Comparison of ENCODE assay signal across 22 mouse cellular contexts in the genomic region with DNA sequence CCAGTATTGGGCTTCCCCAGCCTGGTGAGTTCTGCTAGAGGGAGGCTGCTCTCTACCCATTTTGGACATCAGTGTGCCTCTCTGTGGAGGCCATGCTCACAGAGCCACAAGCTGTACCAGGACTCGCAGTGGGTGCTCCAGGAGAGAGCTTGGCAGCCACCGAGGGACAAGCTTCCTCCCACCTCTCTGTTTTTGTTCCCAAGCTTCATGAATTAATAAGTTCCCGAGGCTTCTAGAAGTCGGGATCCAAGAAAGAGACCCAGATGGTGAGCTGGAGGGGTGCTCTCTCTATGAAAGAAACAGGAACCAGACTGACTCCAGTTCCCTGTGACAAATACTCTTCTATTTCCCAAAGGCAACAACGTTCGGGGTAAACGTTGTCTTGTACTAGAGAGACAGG. TPM values are rescaled to one million over a fixed set of nuclear protein-coding genes. Genes with fewer than 3 reads are reported as not detected.
DNase-seq lines count a peak whose midpoint lies in the region; ATAC-seq lines count a peak whose summit lies in the region.
"Had no signal": no experiment of that assay in that cellular context is flagged by ENCODE, and none has a peak within 500 bp of the region (broad histone marks: within the 10 kb centered on the region; RNA-seq: fewer than 3 reads in every experiment).

No protein-coding gene starts in this region.

- peaks cover 70% of the 10 kb centered on the region for H3K4me1 ChIP-seq in heart, embryonic 13.5 days

- H3K4me2 ChIP-seq in heart, embryonic 13.5 days = no peak overlapping the region
- H3K4me2 ChIP-seq: embryonic facial prominence, embryonic 12.5 days; heart, embryonic 12.5 days; hindbrain, embryonic 15.5 days; liver, embryonic 11.5 days; midbrain, embryonic 15.5 days; neural tube, embryonic 15.5 days had no signal

- no peaks in the 10 kb centered on the region for H3K27me3 ChIP-seq in heart, embryonic 13.5 days (replicated peaks)
- H3K27me3 ChIP-seq: embryonic facial prominence, embryonic 12.5 days; heart, embryonic 12.5 days; hindbrain, embryonic 15.5 days; neural tube, embryonic 15.5 days had no signal

- no peak overlapping the region for H3K4me3 ChIP-seq in heart, embryonic 13.5 days
- H3K4me3 ChIP-seq: embryonic facial prominence, embryonic 12.5 days; heart, embryonic 12.5 days; hindbrain, embryonic 15.5 days; megakaryocyte, embryonic 14.5 days; midbrain, embryonic 15.5 days; myocyte; neural tube, embryonic 15.5 days had no signal

- peak; percentile 39 for DNase-seq in cerebellum, adult 11 months
- DNase-seq in cerebellum, adult 8-10 months = no peak
- no peak for DNase-seq in heart, postnatal 10 days
- DNase-seq in Muller cell, postnatal 12 days (ENCODE audit: inconsistent ontology term) = peak; percentile 49
- DNase-seq in cerebellum, adult 9-10 months = peak; percentile 63
- DNase-seq in gastrocnemius, postnatal 36 days = no peak
- DNase-seq in adrenal gland, postnatal 14 days = no peak
- DNase-seq: adrenal gland, postnatal 25 days; heart, postnatal 36 days; lung, adult 18-20 months; thymus, postnatal 4 days had no signal

- H3K9me3 ChIP-seq in heart, embryonic 13.5 days = no peaks in the 10 kb centered on the region
- H3K9me3 ChIP-seq: embryonic facial prominence, embryonic 12.5 days; heart, embryonic 12.5 days; hindbrain, embryonic 15.5 days; megakaryocyte, embryonic 14.5 days; midbrain, embryonic 15.5 days; neural tube, embryonic 15.5 days had no signal

- H3K36me3 ChIP-seq in heart, embryonic 13.5 days = peaks cover 11% of the 10 kb centered on the region; the same call in 1 of the 2 replicates
- H3K36me3 ChIP-seq: embryonic facial prominence, embryonic 12.5 days; hindbrain, embryonic 15.5 days; midbrain, embryonic 15.5 days; neural tube, embryonic 15.5 days had no signal

- peak overlapping the region; percentile 40; the same call in 1 of the 2 replicates for H3K9ac ChIP-seq in heart, embryonic 13.5 days
- H3K9ac ChIP-seq: embryonic facial prominence, embryonic 12.5 days; heart, embryonic 12.5 days; hindbrain, embryonic 15.5 days; midbrain, embryonic 15.5 days; neural tube, embryonic 15.5 days had no signal

- 54% methylated on average over 7 of the region's 7 CpGs for WGBS in heart, embryonic 13.5 days

- intact Hi-C loops in heart, postnatal 10 days (cut with DNase I) = no loop called here
- intact Hi-C loops in gastrocnemius, postnatal 36 days (cut with DNase I) = no loop called here

- peak overlapping the region; percentile 36 for H3K27ac ChIP-seq in heart, embryonic 13.5 days (replicated peaks)
- H3K27ac ChIP-seq: embryonic facial prominence, embryonic 12.5 days; hindbrain, embryonic 15.5 days; midbrain, embryonic 15.5 days; neural tube, embryonic 15.5 days had no signal

- ATAC-seq in heart, embryonic 13.5 days (ENCODE audit: extremely low read depth, insufficient number of reproducible peaks, low FRiP score, low TSS enrichment) = no peak
- ATAC-seq: CD4-positive, CD25-positive, alpha-beta regulatory T cell, adult 4 months; intestine, postnatal 0 days; midbrain, embryonic 15.5 days had no signal

RNA-seq across cellular contexts. Expression of a gene that starts 43.6 kb away (rescaled TPM):
- polyA plus RNA-seq in heart, embryonic 13.5 days (2015; fragmentation: Nextera tagmentation; extraction: Ambion mirVana) = 25.0 and 27.0 TPM in 2 replicates
- total RNA-seq in heart, postnatal 10 days (2021) = 10 to 100 TPM; 37.0 to 37.6 TPM
- 1 to 10 TPM; 6.8 to 8.3 TPM for total RNA-seq in gastrocnemius, postnatal 36 days (2021)
- total RNA-seq in adrenal gland, postnatal 14 days (2021) = 19.9 and 24.9 TPM in 2 replicates

Comparison
In these comparisons a context has a peak if more than half of its experiments do, and no peak if none do; other contexts are left out.
1. DNase-seq: peak in cerebellum, adult 11 months (single experiment), Muller cell, postnatal 12 days (single experiment) and cerebellum, adult 9-10 months (single experiment); none in cerebellum, adult 8-10 months (single experiment), heart, postnatal 10 days (0 of 2), gastrocnemius, postnatal 36 days (0 of 2) and adrenal gland, postnatal 14 days (single experiment).